ENCODE assay signal across 8 mouse cellular contexts in genomic region chr19:5924713-5925093, GRCm38 (mm10). TPM values are rescaled to one million over a fixed set of nuclear protein-coding genes. Genes with fewer than 3 reads are reported as not detected.
A peak's percentile ranks its signal among the peaks of the same experiment; 100 is the strongest.
DNase-seq lines count a peak whose midpoint lies in the region; ATAC-seq and TF ChIP-seq lines count a peak whose summit lies in the region.

TSS of gene Cdc42ep2 (minus strand) at chr19:5924816.

- H3K4me3 ChIP-seq in CH12.LX (replicated peaks in 1 of 3; ENCODE audit: low read depth in 2 of 3, low read length in 2 of 3, poor library complexity in 1 of 3): peak within 1 kb of the TSS; percentile 46 to 54 (median 48)
- peak within 1 kb of the TSS; percentile 44 for H3K4me3 ChIP-seq in forebrain, embryonic 11.5 days (ENCODE audit: low read depth, low read length)
- peak within 1 kb of the TSS; percentile 86 for H3K4me3 ChIP-seq in heart, embryonic 16.5 days (ENCODE audit: low read length)
- peak within 1 kb of the TSS; percentile 58 for H3K4me3 ChIP-seq in liver, embryonic 15.5 days (replicated peaks)
- H3K4me3 ChIP-seq in neural tube, embryonic 12.5 days: peak within 1 kb of the TSS; percentile 54

- no peak within 1 kb of the TSS for H3K27ac ChIP-seq in CH12.LX (ENCODE audit: insufficient read depth, low read depth)
- H3K27ac ChIP-seq in forebrain, embryonic 11.5 days (ENCODE audit: low read depth, low read length): no peak within 1 kb of the TSS
- H3K27ac ChIP-seq in heart, embryonic 16.5 days (ENCODE audit: low read length): peak within 1 kb of the TSS; percentile 97
- H3K27ac ChIP-seq in liver, embryonic 15.5 days (replicated peaks): peak within 1 kb of the TSS; percentile 58
- H3K27ac ChIP-seq in neural tube, embryonic 12.5 days: peak within 1 kb of the TSS; percentile 43

- no peaks in the 10 kb centered on the region for H3K79me2 ChIP-seq in CH12.LX (replicated peaks; ENCODE audit: control insufficient read depth, extremely low read depth, insufficient read depth, poor library complexity, severe bottlenecking)

- WGBS in forebrain, embryonic 11.5 days: 0% methylated on average over 18 of the region's 18 CpGs
- under 1% methylated on average over 18 of the region's 18 CpGs for WGBS in heart, embryonic 16.5 days
- WGBS in liver, embryonic 15.5 days (ENCODE audit: insufficient replicate concordance): 0% methylated on average over 18 of the region's 18 CpGs
- 0% methylated on average over 18 of the region's 18 CpGs for WGBS in neural tube, embryonic 12.5 days

- peak; percentile 96 for ATAC-seq in forebrain, embryonic 11.5 days (replicated peaks; ENCODE audit: low FRiP score)
- peak; percentile 93 for ATAC-seq in heart, embryonic 16.5 days (replicated peaks; ENCODE audit: extremely low read depth, insufficient read depth, low FRiP score)
- ATAC-seq in liver, embryonic 15.5 days (ENCODE audit: insufficient read depth): peak; percentile 82
- ATAC-seq in neural tube, embryonic 12.5 days (ENCODE audit: low FRiP score, low read depth): peak; percentile 94

- DNase-seq in CH12.LX (ENCODE audit: extremely low read depth): peak; percentile 96
- peak; percentile 94 for DNase-seq in c-Kit-positive CD71-positive TER-119-negative erythroid progenitor cells, embryonic 14.5 days (ENCODE audit: low read depth)
- peak; percentile 97 for DNase-seq in forebrain, embryonic 11.5 days (ENCODE audit: low spot score)
- peak; percentile 98 to 99 for DNase-seq in kidney, postnatal 36 days
- peak; percentile 91 for DNase-seq in telencephalon, adult 2 months (ENCODE audit: low read depth, low spot score)

- dilution Hi-C loops in CH12.LX (cut with MboI; ENCODE audit: extremely low pct_ligation_motif_present, extremely low pct_unique_long_range_greater_than_20kb, low sequenced_read_pairs): no loop called here

- no peaks in the 10 kb centered on the region for H3K36me3 ChIP-seq in CH12.LX (replicated peaks in 1 of 2; ENCODE audit: control insufficient read depth in 1 of 2, insufficient read depth in 1 of 2, low read length in 1 of 2)
- H3K36me3 ChIP-seq in forebrain, embryonic 11.5 days (ENCODE audit: control insufficient read depth, insufficient read depth, low read length): no peaks in the 10 kb centered on the region
- no peaks in the 10 kb centered on the region for H3K36me3 ChIP-seq in heart, embryonic 16.5 days (ENCODE audit: control insufficient read depth, insufficient read depth)
- no peaks in the 10 kb centered on the region for H3K36me3 ChIP-seq in liver, embryonic 15.5 days (replicated peaks)
- no peaks in the 10 kb centered on the region for H3K36me3 ChIP-seq in neural tube, embryonic 12.5 days

- H3K4me2 ChIP-seq in CH12.LX (ENCODE audit: insufficient read depth, low read depth, poor library complexity, severe bottlenecking): peak within 1 kb of the TSS; percentile 72
- H3K4me2 ChIP-seq in forebrain, embryonic 11.5 days (ENCODE audit: low read depth, low read length, severe bottlenecking): peak within 1 kb of the TSS; percentile 98
- H3K4me2 ChIP-seq in heart, embryonic 16.5 days (ENCODE audit: low read depth, low read length): peak within 1 kb of the TSS; percentile 98
- H3K4me2 ChIP-seq in liver, embryonic 15.5 days: peak within 1 kb of the TSS; percentile 87
- H3K4me2 ChIP-seq in neural tube, embryonic 12.5 days (replicated peaks): peak within 1 kb of the TSS; percentile 96

- H3K4me1 ChIP-seq in CH12.LX (ENCODE audit: control insufficient read depth in 1 of 2, insufficient read depth in 2 of 2): peaks cover 10 to 33% of the 10 kb centered on the region in 2 experiments
- peaks cover 5% of the 10 kb centered on the region; the same call in 1 of the 2 replicates for H3K4me1 ChIP-seq in forebrain, embryonic 11.5 days (replicated peaks; ENCODE audit: control insufficient read depth, insufficient read depth, low read length)
- peaks cover 27% of the 10 kb centered on the region for H3K4me1 ChIP-seq in heart, embryonic 16.5 days (ENCODE audit: control insufficient read depth, insufficient read depth, low read length)
- peaks cover 66% of the 10 kb centered on the region for H3K4me1 ChIP-seq in liver, embryonic 15.5 days (replicated peaks)
- H3K4me1 ChIP-seq in neural tube, embryonic 12.5 days: peaks cover 20% of the 10 kb centered on the region

- H3K27me3 ChIP-seq in CH12.LX (replicated peaks): peaks cover 7% of the 10 kb centered on the region
- H3K27me3 ChIP-seq in forebrain, embryonic 11.5 days (ENCODE audit: control insufficient read depth, insufficient read depth, low read length): peaks cover 3% of the 10 kb centered on the region; the same call in 1 of the 2 replicates
- no peaks in the 10 kb centered on the region for H3K27me3 ChIP-seq in heart, embryonic 16.5 days (ENCODE audit: control insufficient read depth, insufficient read depth, low read length)
- peaks cover 23% of the 10 kb centered on the region for H3K27me3 ChIP-seq in liver, embryonic 15.5 days
- peaks cover 8% of the 10 kb centered on the region; the same call in 1 of the 2 replicates for H3K27me3 ChIP-seq in neural tube, embryonic 12.5 days (replicated peaks)

- in situ Hi-C loops in CH12.LX (cut with MboI; ENCODE audit: low pct_ligation_motif_present, low pct_unique_long_range_greater_than_20kb, low sequenced_read_pairs): loop anchor here (5.0 kb wide), 2 partner anchors 38 to 93 kb away; partner anchors contain the start of genes Capn1 and Pola2

- no peak for TF ChIP-seq CTCF in CH12.LX (conservative IDR thresholded peaks at IDR 0.05 in 1 of 2, IDR thresholded peaks at IDR 0.05 in 1 of 2; ENCODE audit: low read depth in 2 of 2, low read length in 2 of 2)

- H3K9ac ChIP-seq in CH12.LX (ENCODE audit: insufficient read depth, low read depth): peak within 1 kb of the TSS; percentile 16
- H3K9ac ChIP-seq in forebrain, embryonic 11.5 days (ENCODE audit: low read length): peak within 1 kb of the TSS; percentile 40
- peak within 1 kb of the TSS; percentile 89 for H3K9ac ChIP-seq in heart, embryonic 16.5 days (ENCODE audit: low read length)
- H3K9ac ChIP-seq in liver, embryonic 15.5 days: peak within 1 kb of the TSS; percentile 42
- H3K9ac ChIP-seq in neural tube, embryonic 12.5 days: peak within 1 kb of the TSS; percentile 52

- no peak for TF ChIP-seq EP300 in CH12.LX (IDR thresholded peaks at IDR 0.05; ENCODE audit: low read length)

- no peak for TF ChIP-seq RAD21 in CH12.LX (IDR thresholded peaks at IDR 0.05; ENCODE audit: low read depth, low read length)

- H3K9me3 ChIP-seq in CH12.LX (replicated peaks; ENCODE audit: low read length): no peaks in the 10 kb centered on the region
- no peaks in the 10 kb centered on the region for H3K9me3 ChIP-seq in forebrain, embryonic 11.5 days (ENCODE audit: control insufficient read depth, low read length)
- H3K9me3 ChIP-seq in heart, embryonic 16.5 days (replicated peaks; ENCODE audit: control insufficient read depth, low read length): no peaks in the 10 kb centered on the region
- H3K9me3 ChIP-seq in liver, embryonic 15.5 days (replicated peaks): no peaks in the 10 kb centered on the region
- no peaks in the 10 kb centered on the region for H3K9me3 ChIP-seq in neural tube, embryonic 12.5 days

- peak; percentile 19; the same call in 1 of the 2 replicates for TF ChIP-seq POLR2A in CH12.LX (IDR thresholded peaks at IDR 0.05; ENCODE audit: low read depth, low read length)

TF ChIP-seq in CH12.LX, 34 proteins besides CTCF, POLR2A, EP300 and RAD21:
- TF ChIP-seq ZC3H11A (IDR thresholded peaks at IDR 0.05; ENCODE audit: low read depth, low read length) (no peak), MAX (IDR thresholded peaks at IDR 0.05; ENCODE audit: low read length) (no peak), E2F4 (IDR thresholded peaks at IDR 0.05; ENCODE audit: insufficient replicate concordance, low read depth, low read length) (no peak), ELF1 (IDR thresholded peaks at IDR 0.05; ENCODE audit: low read depth, low read length) (no peak), ZMIZ1 (IDR thresholded peaks at IDR 0.05; ENCODE audit: low read depth, low read length) (no peak), NRF1 (IDR thresholded peaks at IDR 0.05; ENCODE audit: low read depth, low read length) (no peak), SIN3A (IDR thresholded peaks at IDR 0.05; ENCODE audit: low read length) (no peak)

RNA-seq across cellular contexts. Expression of gene Cdc42ep2, which starts in this region (rescaled TPM):
- 0.25 TPM in 2 replicates for total RNA-seq in CH12.LX (2012; rRNA removed)
- total RNA-seq in CH12.LX (2014; rRNA removed): 0.08 and 0.13 TPM in 2 replicates
- polyA plus RNA-seq in CH12.LX (2012; ENCODE audit: insufficient read length, low read depth): 0.16 and 0.20 TPM in 2 replicates
- polyA plus RNA-seq in forebrain, embryonic 11.5 days (2014; fragmentation: Nextera tagmentation; extraction: Ambion mirVana): 1.8 and 2.5 TPM in 2 replicates
- 12.4 and 12.6 TPM in 2 replicates for polyA plus RNA-seq in heart, embryonic 16.5 days (2015; fragmentation: Nextera tagmentation; extraction: Ambion mirVana)
- 2.9 and 3.1 TPM in 2 replicates for polyA plus RNA-seq in liver, embryonic 15.5 days (2015; fragmentation: Nextera tagmentation; extraction: Ambion mirVana)
- polyA plus RNA-seq in neural tube, embryonic 12.5 days (2016; fragmentation: Nextera tagmentation; extraction: Ambion mirVana): 4.7 and 5.7 TPM in 2 replicates

Comparison
In these comparisons a context has a peak if more than half of its experiments do, and no peak if none do; other contexts are left out.
1. Peak in DNase-seq, H3K4me3 ChIP-seq, H3K9ac ChIP-seq and H3K4me2 ChIP-seq in CH12.LX; RNA of the gene not detected or under 1 TPM.
2. H3K27ac ChIP-seq: peak in heart, embryonic 16.5 days (single experiment), liver, embryonic 15.5 days (single experiment) and neural tube, embryonic 12.5 days (single experiment); none in CH12.LX (single experiment) and forebrain, embryonic 11.5 days (single experiment).
3. H3K9ac ChIP-seq: peak in every context shown above with its lines; median percentile 89 in heart, embryonic 16.5 days; 52 in neural tube, embryonic 12.5 days; 42 in liver, embryonic 15.5 days; 40 in forebrain, embryonic 11.5 days; 16 in CH12.LX.
4. Peak in every context shown above with its lines, with median percentiles within 50 percentile points of each other: DNase-seq, H3K4me2 ChIP-seq, H3K4me3 ChIP-seq and ATAC-seq.